ENCODE assay signal across 11 mouse cellular contexts in genomic region chr3:15999479-15999878, GRCm38 (mm10). TPM values are rescaled to one million over a fixed set of nuclear protein-coding genes. Genes with fewer than 3 reads are reported as not detected.
"Had no signal": no experiment of that assay in that cellular context is flagged by ENCODE, and none has a peak within 500 bp of the region (broad histone marks: within the 10 kb centered on the region; RNA-seq: fewer than 3 reads in every experiment).

No protein-coding gene starts in this region.

RNA-seq across cellular contexts. Expression of gene Gm5150, which starts 6.8 kb away (rescaled TPM):
- total RNA-seq: common myeloid progenitor, adult 5-6 weeks; forebrain, postnatal 0 days; gastrocnemius, adult 18-20 months; gastrocnemius, adult 8-10 months; gastrocnemius, postnatal 10 days; gastrocnemius, postnatal 14 days; gastrocnemius, postnatal 25 days; gastrocnemius, postnatal 36 days; gastrocnemius, postnatal 4 days; heart, adult 18-20 months; heart, adult 2 months had no signal
